Mouse (Mus musculus): ENCODE measurements around the gene Nop53. TPM values are rescaled to one million over a fixed set of nuclear protein-coding genes. Genes with fewer than 3 reads are reported as not detected.

Nop53 gene
- polyA plus RNA-seq, 1 experiment from 2014 or later, result 196 TPM

DNA sequence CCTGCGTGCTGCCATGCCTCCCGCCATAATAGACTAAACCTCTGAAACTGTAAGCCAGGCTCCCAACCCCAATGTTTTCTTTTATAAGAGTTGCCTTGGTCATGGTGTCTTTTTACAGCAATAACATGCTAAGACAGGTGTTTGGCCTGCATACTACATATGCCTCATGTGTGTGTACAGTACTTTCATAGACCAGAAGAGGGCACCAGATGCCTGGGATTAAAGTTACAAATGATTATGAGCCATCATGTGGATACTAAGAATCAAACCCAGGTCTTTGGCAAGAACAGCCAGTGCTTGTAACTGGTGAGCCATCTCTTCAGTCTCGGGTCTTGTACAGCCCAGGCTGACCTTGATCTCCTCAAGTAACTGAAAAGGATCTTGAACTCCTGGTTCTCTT is 23.8 kb upstream of the Nop53 start:
- H3K27ac ChIP-seq, result no peak overlapping the region
- ATAC-seq (ENCODE audit: insufficient number of reproducible peaks, low FRiP score, low TSS enrichment, low read depth), result no peak
- WGBS, result 83% methylated on average over 3 of the region's 3 CpGs
- H3K9me3 ChIP-seq, result no peaks in the 10 kb centered on the region
- peaks cover 21% of the 10 kb centered on the region for H3K4me1 ChIP-seq
- no peaks in the 10 kb centered on the region for H3K27me3 ChIP-seq
- no peak overlapping the region for H3K4me2 ChIP-seq
- peaks cover 44% of the 10 kb centered on the region for H3K36me3 ChIP-seq
- no peak overlapping the region for H3K9ac ChIP-seq
- no peak overlapping the region for H3K4me3 ChIP-seq

DNA sequence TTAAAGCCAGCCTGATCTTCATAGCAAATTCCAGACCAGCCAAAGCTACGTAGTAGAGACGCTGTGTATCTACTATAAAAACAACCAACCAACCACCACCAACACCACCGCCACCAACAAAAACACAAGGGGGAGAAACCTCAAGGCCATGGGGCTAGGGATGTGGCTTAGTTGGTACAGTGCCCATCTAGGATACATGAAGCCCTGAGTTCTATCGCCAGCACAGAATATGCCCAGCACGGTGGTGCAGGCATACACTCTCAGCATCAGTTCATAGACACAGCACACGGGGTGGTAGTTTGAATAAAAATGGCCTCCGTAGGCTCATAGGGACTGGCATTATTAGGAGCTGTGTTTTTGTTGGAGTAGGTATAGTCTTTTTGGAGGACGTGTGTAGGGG is 22.4 kb upstream of the Nop53 start:
- Histone ChIP-seq H3K27ac (no peak overlapping the region), H3K4me1 (peaks cover 34% of the 10 kb centered on the region), H3K36me3 (peaks cover 32% of the 10 kb centered on the region), H3K4me3 (no peak overlapping the region), H3K9ac (no peak overlapping the region), H3K9me3 (no peaks in the 10 kb centered on the region), H3K4me2 (no peak overlapping the region), H3K27me3 (no peaks in the 10 kb centered on the region)
- WGBS, result 82% methylated on average over 8 of the region's 8 CpGs
- no peak for ATAC-seq (ENCODE audit: insufficient number of reproducible peaks, low FRiP score, low TSS enrichment, low read depth)

DNA sequence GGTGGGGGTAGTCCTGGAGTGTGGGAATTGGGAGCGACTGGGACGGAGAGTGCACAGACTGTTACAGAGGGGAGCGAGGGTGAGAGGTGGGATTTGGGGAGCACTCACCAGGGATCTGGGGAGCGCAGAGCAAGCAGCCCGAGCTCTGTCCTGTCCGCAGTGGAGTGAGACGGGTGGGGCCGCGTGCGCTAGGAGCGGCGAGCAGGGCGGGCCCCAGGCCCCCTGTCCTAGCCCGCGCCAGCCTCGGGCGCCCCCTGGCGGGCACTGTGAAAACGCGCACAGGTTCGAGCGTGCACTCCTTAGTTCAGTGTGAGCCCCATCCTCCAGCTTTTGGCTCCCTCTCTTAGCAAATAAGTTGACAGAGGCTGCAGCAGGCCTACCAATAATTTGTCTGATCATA is 21.4 kb upstream of the Nop53 start, which contains the start of gene Ehd2:
TSS of gene Ehd2 (minus strand) at position 256 of the 400 bp plus-strand sequence.
- H3K4me2 ChIP-seq, result peak within 1 kb of the TSS; percentile 52
- peaks cover 22% of the 10 kb centered on the region for H3K36me3 ChIP-seq
- peak within 1 kb of the TSS; percentile 61 for H3K27ac ChIP-seq
- WGBS, result under 1% methylated on average over 19 of the region's 22 CpGs
- no peaks in the 10 kb centered on the region for H3K27me3 ChIP-seq
- H3K9me3 ChIP-seq, result no peaks in the 10 kb centered on the region
- peak within 1 kb of the TSS; percentile 57 for H3K4me3 ChIP-seq
- H3K9ac ChIP-seq, result peak within 1 kb of the TSS; percentile 55; the same call in 1 of the 2 replicates
- ATAC-seq (ENCODE audit: insufficient number of reproducible peaks, low FRiP score, low TSS enrichment, low read depth), result peak; percentile 72
- H3K4me1 ChIP-seq, result peaks cover 44% of the 10 kb centered on the region

GRCm38 (mm10) chr7:15966489-15966888 is 20.6 kb upstream of the Nop53 start:
- H3K36me3 ChIP-seq, result peaks cover 14% of the 10 kb centered on the region
- H3K4me1 ChIP-seq, result peaks cover 52% of the 10 kb centered on the region
- ATAC-seq (ENCODE audit: insufficient number of reproducible peaks, low FRiP score, low TSS enrichment, low read depth), result no peak
- H3K27me3 ChIP-seq, result no peaks in the 10 kb centered on the region
- WGBS, result 59% methylated on average over 3 of the region's 3 CpGs
- no peaks in the 10 kb centered on the region for H3K9me3 ChIP-seq
- H3K4me2 ChIP-seq, result peak overlapping the region; percentile 52
- peak overlapping the region; percentile 57 for H3K4me3 ChIP-seq
- H3K9ac ChIP-seq, result 0 out of 2 replicates have a peak overlapping the region, but pooled peaks have one; percentile 55
- H3K27ac ChIP-seq, result no peak overlapping the region; the same call in 1 of the 2 replicates

DNA sequence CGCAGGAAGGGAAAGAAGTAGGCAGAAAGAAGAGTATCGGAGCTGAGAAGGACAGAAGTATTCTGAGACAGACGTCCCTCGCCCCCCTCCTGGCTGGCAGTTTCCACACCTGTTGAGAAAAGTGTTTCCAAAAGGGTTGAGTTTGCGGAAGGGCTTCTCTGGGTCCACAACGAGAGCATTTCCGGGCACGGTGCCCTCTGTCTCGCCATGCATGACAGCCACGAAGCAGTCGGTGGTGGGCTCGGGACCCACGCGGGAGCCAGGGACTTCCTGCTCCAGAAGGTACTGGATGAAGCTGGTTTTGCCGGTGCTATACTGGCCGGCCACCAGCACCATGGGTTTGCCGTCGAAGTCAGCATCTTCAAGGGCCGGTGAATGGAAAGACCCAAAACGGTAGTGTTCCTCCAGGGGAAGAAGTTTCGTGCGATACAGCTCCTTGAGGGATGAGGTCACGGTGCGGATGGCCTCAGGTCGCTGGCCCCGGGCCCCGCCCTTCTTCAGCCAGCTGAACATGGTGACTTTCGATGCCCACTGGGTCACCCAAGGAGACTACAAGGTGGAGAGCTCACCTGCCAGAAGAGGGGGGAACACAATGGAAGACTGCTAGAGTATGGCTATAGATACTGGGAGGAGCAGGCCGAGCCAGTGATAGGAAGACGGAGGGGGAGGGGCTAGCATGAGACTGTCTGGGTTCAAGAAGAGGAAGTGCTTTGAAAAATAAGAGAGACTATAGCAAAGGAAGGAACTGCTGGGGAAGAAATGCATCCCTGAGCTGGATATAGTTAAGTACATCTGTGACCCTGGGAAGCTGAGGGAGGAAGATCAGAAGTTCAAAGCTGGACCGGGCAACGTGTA is 18.2 kb upstream of the Nop53 start:
- no peak for ATAC-seq (ENCODE audit: insufficient number of reproducible peaks, low FRiP score, low TSS enrichment, low read depth)
- H3K27me3 ChIP-seq, result no peaks in the 10 kb centered on the region
- peaks cover 62% of the 10 kb centered on the region for H3K4me1 ChIP-seq
- H3K9ac ChIP-seq, result no peak overlapping the region
- peak overlapping the region; percentile 92 for H3K27ac ChIP-seq
- H3K4me2 ChIP-seq, result 0 out of 2 replicates have a peak overlapping the region, but pooled peaks have one; percentile 10
- H3K9me3 ChIP-seq, result no peaks in the 10 kb centered on the region
- H3K4me3 ChIP-seq, result no peak overlapping the region; the same call in 1 of the 2 replicates
- peaks cover 12% of the 10 kb centered on the region for H3K36me3 ChIP-seq
- WGBS, result 81% methylated on average over 32 of the region's 32 CpGs

DNA sequence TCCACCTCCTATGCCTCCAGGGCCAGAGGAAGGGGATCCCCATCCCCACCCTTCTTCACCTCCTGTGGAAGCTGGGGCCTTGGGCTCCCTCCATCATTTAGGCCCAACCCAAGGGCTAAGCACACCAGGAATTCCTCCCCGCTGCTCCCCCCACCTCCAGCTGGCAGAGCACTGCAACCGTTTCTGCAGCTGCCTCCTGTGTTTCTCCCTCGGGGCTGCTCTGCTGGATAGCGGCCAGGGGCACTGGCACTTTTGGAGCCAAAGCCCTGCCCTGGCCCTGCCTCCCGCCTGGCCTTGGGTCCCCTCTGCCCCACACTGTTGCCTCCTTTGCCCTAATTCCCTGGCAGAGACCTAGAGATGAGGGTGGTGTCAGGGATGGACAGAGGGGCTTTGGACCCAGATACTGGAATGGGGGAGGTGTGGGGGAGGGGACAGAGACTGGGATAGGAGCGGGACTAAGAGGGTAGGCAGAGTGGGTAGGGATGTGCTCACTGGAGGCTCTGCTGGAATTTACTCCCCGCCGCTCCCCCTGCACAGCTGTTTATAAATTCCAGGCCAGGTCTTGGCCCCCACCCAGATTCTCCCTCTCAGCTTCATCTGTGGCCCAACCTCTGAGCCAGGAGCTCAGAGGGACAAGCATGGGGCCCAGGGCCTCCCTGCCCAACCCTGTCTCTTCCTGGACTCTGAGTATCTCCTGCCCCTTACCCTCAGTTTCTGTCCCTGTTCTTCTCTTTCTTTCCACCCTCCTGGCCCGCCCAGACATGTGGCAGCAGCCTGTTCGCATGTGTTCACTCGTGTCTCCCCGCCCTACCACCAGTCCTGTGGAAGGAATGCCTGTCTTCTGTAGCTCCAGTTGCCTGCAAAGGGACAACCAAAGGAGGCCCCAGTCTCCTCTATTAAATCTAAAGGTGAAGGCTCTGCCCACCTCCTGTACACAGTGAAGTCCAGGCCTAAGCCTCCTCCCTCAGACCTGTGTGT is 16.7 kb upstream of the Nop53 start:
- Histone ChIP-seq H3K4me2 (peak overlapping the region; percentile 39), H3K4me3 (peak overlapping the region; percentile 17), H3K9ac (no peak overlapping the region), H3K4me1 (peaks cover 60% of the 10 kb centered on the region), H3K27me3 (no peaks in the 10 kb centered on the region), H3K27ac (peak overlapping the region; percentile 92), H3K9me3 (no peaks in the 10 kb centered on the region), H3K36me3 (peaks cover 25% of the 10 kb centered on the region)
- ATAC-seq (ENCODE audit: insufficient number of reproducible peaks, low FRiP score, low TSS enrichment, low read depth), result peak; percentile 81
- WGBS, result 12% methylated on average over 12 of the region's 12 CpGs

GRCm38 (mm10) chr7:15961798-15962197 is 15.9 kb upstream of the Nop53 start:
- Histone ChIP-seq H3K36me3 (peaks cover 33% of the 10 kb centered on the region), H3K4me2 (peak overlapping the region; percentile 39; the same call in 1 of the 2 replicates), H3K4me1 (peaks cover 56% of the 10 kb centered on the region), H3K27me3 (no peaks in the 10 kb centered on the region; the same call in 1 of the 2 replicates), H3K27ac (peak overlapping the region; percentile 92), H3K9ac (no peak overlapping the region), H3K4me3 (no peak overlapping the region), H3K9me3 (no peaks in the 10 kb centered on the region)
- 77% methylated on average over 7 of the region's 7 CpGs for WGBS
- no peak for ATAC-seq (ENCODE audit: insufficient number of reproducible peaks, low FRiP score, low TSS enrichment, low read depth)

- Histone ChIP-seq H3K4me2 (peak overlapping the region; percentile 39; the same call in 1 of the 2 replicates), H3K4me3 (no peak overlapping the region), H3K4me1 (peaks cover 53% of the 10 kb centered on the region), H3K27ac (peak overlapping the region; percentile 92; the same call in 1 of the 2 replicates), H3K9ac (no peak overlapping the region), H3K9me3 (no peaks in the 10 kb centered on the region), H3K36me3 (peaks cover 38% of the 10 kb centered on the region), H3K27me3 (no peaks in the 10 kb centered on the region; the same call in 1 of the 2 replicates)
- ATAC-seq (ENCODE audit: insufficient number of reproducible peaks, low FRiP score, low TSS enrichment, low read depth), result no peak
- 48% methylated on average over 4 of the region's 4 CpGs for WGBS
Measured at GRCm38 (mm10) chr7:15961239-15961638, 15.4 kb upstream of the Nop53 start.

GRCm38 (mm10) chr7:15960691-15961090 is 14.8 kb upstream of the Nop53 start:
- 55% methylated on average over 4 of the region's 4 CpGs for WGBS
- peaks cover 52% of the 10 kb centered on the region for H3K4me1 ChIP-seq
- no peak overlapping the region for H3K4me2 ChIP-seq
- no peaks in the 10 kb centered on the region; the same call in 1 of the 2 replicates for H3K27me3 ChIP-seq
- peaks cover 44% of the 10 kb centered on the region for H3K36me3 ChIP-seq
- no peaks in the 10 kb centered on the region for H3K9me3 ChIP-seq
- no peak for ATAC-seq (ENCODE audit: insufficient number of reproducible peaks, low FRiP score, low TSS enrichment, low read depth)
- no peak overlapping the region for H3K27ac ChIP-seq
- no peak overlapping the region for H3K4me3 ChIP-seq
- no peak overlapping the region for H3K9ac ChIP-seq

DNA sequence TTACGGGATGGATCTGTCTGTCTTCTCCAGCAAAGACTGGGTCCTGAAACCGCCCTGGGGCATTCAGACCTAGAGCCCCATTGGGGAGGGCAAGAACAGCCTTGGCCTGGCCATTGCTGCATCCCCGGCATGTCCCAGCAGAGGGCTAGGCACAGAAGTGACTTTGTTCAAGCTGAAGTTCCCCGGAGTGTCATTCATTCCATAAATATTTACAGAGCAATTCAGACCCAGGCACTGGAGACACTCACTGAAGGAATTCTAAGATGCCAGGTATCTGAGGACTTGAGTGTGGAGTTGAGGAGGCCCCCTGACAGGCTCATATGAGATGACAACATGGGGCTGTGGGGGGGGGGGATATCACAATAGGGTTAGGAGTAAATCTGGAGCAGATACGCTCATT is 10.3 kb upstream of the Nop53 start:
- peaks cover 2% of the 10 kb centered on the region; the same call in 1 of the 2 replicates for H3K27me3 ChIP-seq

DNA sequence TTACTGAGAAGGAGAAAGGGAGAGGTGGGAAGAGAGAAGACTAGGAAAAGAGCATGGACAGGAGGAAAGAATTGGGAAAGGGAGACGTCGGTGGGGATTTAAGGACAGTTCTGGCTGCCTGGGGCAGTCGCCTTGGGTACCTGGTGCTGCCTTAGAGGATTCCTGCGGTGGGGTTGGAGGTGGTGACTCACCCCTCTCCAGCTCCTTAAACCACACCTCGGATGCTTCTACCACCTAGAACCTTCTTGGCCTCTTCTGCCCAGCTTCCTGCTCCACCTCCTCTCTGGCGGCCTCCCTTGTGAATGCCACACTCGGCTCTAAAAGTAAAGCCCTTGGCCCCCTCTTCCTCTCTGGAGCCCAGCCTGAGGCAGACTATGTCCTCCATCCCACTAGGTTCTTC is 9.6 kb upstream of the Nop53 start:
- ATAC-seq (ENCODE audit: insufficient number of reproducible peaks, low FRiP score, low TSS enrichment, low read depth), result no peak
- Histone ChIP-seq H3K4me2 (0 out of 2 replicates have a peak overlapping the region, but pooled peaks have one; percentile 10), H3K9me3 (no peaks in the 10 kb centered on the region), H3K4me1 (peaks cover 17% of the 10 kb centered on the region), H3K27ac (peak overlapping the region; percentile 40; the same call in 1 of the 2 replicates), H3K9ac (no peak overlapping the region), H3K27me3 (peaks cover 2% of the 10 kb centered on the region; the same call in 1 of the 2 replicates), H3K36me3 (peaks cover 93% of the 10 kb centered on the region), H3K4me3 (no peak overlapping the region)
- WGBS, result 19% methylated on average over 7 of the region's 7 CpGs

More for the DNA sequence above, 10.3 kb upstream of the Nop53 start:
- Histone ChIP-seq H3K4me3 (no peak overlapping the region), H3K9me3 (no peaks in the 10 kb centered on the region), H3K4me2 (no peak overlapping the region), H3K9ac (no peak overlapping the region), H3K27ac (peak overlapping the region; percentile 40; the same call in 1 of the 2 replicates), H3K36me3 (peaks cover 88% of the 10 kb centered on the region), H3K4me1 (peaks cover 23% of the 10 kb centered on the region)
- 71% methylated on average over 5 of the region's 5 CpGs for WGBS
- ATAC-seq (ENCODE audit: insufficient number of reproducible peaks, low FRiP score, low TSS enrichment, low read depth), result no peak

Measured in limb, embryonic 15.5 days (tissue).